ENCODE assay signal across 12 mouse cellular contexts in the genomic region with DNA sequence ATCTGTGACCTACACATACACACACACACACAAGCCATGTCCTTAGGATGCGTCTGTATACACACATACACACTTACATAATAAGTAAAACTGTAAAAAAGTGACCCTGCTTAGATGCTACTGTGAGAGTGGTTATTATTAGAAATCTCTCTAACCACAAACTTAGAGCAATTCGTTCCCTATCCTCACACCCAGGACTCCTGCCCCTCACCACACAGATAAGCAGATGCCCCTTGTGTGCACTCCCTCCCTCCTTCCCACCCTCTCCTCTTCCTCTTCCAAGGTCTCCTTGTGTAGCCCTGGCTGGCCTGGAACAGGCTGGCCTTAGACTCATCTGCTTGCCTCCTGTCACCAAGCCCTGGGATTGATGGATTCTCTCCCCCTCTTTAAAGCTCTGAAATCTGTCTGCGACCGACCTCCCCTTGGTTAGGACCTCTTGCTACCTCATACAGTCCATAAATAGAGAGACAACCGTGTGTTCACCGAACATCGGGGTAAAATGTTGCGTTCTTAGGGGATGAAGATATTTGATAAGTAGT. TPM values are rescaled to one million over a fixed set of nuclear protein-coding genes. Genes with fewer than 3 reads are reported as not detected.
DNase-seq lines count a peak whose midpoint lies in the region; ATAC-seq and TF ChIP-seq lines count a peak whose summit lies in the region.
"Had no signal": no experiment of that assay in that cellular context is flagged by ENCODE, and none has a peak within 500 bp of the region (broad histone marks: within the 10 kb centered on the region; RNA-seq: fewer than 3 reads in every experiment).

No protein-coding gene starts in this region.

- peaks cover 44% of the 10 kb centered on the region for H3K4me1 ChIP-seq in heart, embryonic 10.5 days
- H3K4me1 ChIP-seq in neural tube, embryonic 15.5 days, result peaks cover 46% of the 10 kb centered on the region
- peaks cover 59% of the 10 kb centered on the region for H3K4me1 ChIP-seq in liver, embryonic 12.5 days
- H3K4me1 ChIP-seq in thymus, adult 2 months (replicated peaks; ENCODE audit: control insufficient read depth, insufficient read depth, low read length), result peaks cover 15% of the 10 kb centered on the region

- H3K27ac ChIP-seq in heart, embryonic 10.5 days, result 0 out of 2 replicates have a peak overlapping the region, but pooled peaks have one; percentile 38
- H3K27ac ChIP-seq in neural tube, embryonic 15.5 days (replicated peaks), result no peak overlapping the region
- peak overlapping the region; percentile 96 for H3K27ac ChIP-seq in liver, embryonic 12.5 days
- no peak overlapping the region for H3K27ac ChIP-seq in thymus, adult 2 months (ENCODE audit: control insufficient read depth, insufficient read depth, low read length)
- H3K27ac ChIP-seq: hindbrain, embryonic 14.5 days; intestine, embryonic 15.5 days had no signal

- no peak for TF ChIP-seq CTCF in thymus, adult 2 months (IDR thresholded peaks at IDR 0.05; ENCODE audit: borderline replicate concordance, control insufficient read depth, extremely low read depth, insufficient read depth, low read length, poor library complexity)

- no peak overlapping the region for H3K4me3 ChIP-seq in heart, embryonic 10.5 days
- no peak overlapping the region for H3K4me3 ChIP-seq in neural tube, embryonic 15.5 days (replicated peaks)
- H3K4me3 ChIP-seq in liver, embryonic 12.5 days, result peak overlapping the region; percentile 54
- no peak overlapping the region for H3K4me3 ChIP-seq in thymus, adult 2 months (ENCODE audit: control insufficient read depth, insufficient read depth, low read length)
- H3K4me3 ChIP-seq: intestine, embryonic 15.5 days had no signal

- no peaks in the 10 kb centered on the region for H3K27me3 ChIP-seq in heart, embryonic 10.5 days (ENCODE audit: insufficient read depth, poor library complexity, severe bottlenecking)
- no peaks in the 10 kb centered on the region for H3K27me3 ChIP-seq in neural tube, embryonic 15.5 days (replicated peaks)
- H3K27me3 ChIP-seq in liver, embryonic 12.5 days (replicated peaks), result no peaks in the 10 kb centered on the region
- no peaks in the 10 kb centered on the region for H3K27me3 ChIP-seq in thymus, adult 2 months (ENCODE audit: control insufficient read depth, insufficient read depth, low read length)
- H3K27me3 ChIP-seq: intestine, embryonic 15.5 days had no signal

- H3K9ac ChIP-seq in neural tube, embryonic 15.5 days (replicated peaks), result no peak overlapping the region
- H3K9ac ChIP-seq in liver, embryonic 12.5 days, result peak overlapping the region; percentile 100
- H3K9ac ChIP-seq: intestine, embryonic 15.5 days had no signal

- DNase-seq in heart, embryonic 10.5 days (ENCODE audit: low spot score), result no peak
- no peak for DNase-seq in heart, postnatal 36 days
- no peak for DNase-seq in neural tube, embryonic 10.5 days (ENCODE audit: extremely low spot score, low spot score)
- no peak for DNase-seq in kidney, postnatal 36 days
- no peak for DNase-seq in thymus, adult 2 months
- DNase-seq: heart, postnatal 10 days; left cerebral cortex, postnatal 4 days; midbrain, embryonic 14.5 days had no signal

- peak overlapping the region; percentile 57; the same call in 1 of the 2 replicates for H3K4me2 ChIP-seq in neural tube, embryonic 15.5 days
- peak overlapping the region; percentile 81 for H3K4me2 ChIP-seq in liver, embryonic 12.5 days
- H3K4me2 ChIP-seq: intestine, embryonic 15.5 days had no signal

- TF ChIP-seq POLR2A in thymus, adult 2 months (IDR thresholded peaks at IDR 0.05; ENCODE audit: control insufficient read depth, extremely low read depth, insufficient read depth, low read length, poor library complexity), result no peak

- intact Hi-C loops in heart, postnatal 36 days (cut with DNase I), result no loop called here

- H3K36me3 ChIP-seq in heart, embryonic 10.5 days, result peaks cover 15% of the 10 kb centered on the region
- peaks cover 18% of the 10 kb centered on the region for H3K36me3 ChIP-seq in neural tube, embryonic 15.5 days
- peaks cover 26% of the 10 kb centered on the region for H3K36me3 ChIP-seq in liver, embryonic 12.5 days
- no peaks in the 10 kb centered on the region for H3K36me3 ChIP-seq in thymus, adult 2 months (ENCODE audit: control insufficient read depth, insufficient read depth, low read length)

- WGBS in heart, embryonic 10.5 days, result 70% methylated on average over 8 of the region's 8 CpGs
- WGBS in neural tube, embryonic 15.5 days, result 93% methylated on average over 8 of the region's 8 CpGs
- WGBS in liver, embryonic 12.5 days (ENCODE audit: insufficient replicate concordance), result 10% methylated on average over 8 of the region's 8 CpGs
- 77% methylated on average over 8 of the region's 8 CpGs for WGBS in thymus, adult 2 months

- H3K9me3 ChIP-seq in heart, embryonic 10.5 days, result no peaks in the 10 kb centered on the region
- no peaks in the 10 kb centered on the region for H3K9me3 ChIP-seq in neural tube, embryonic 15.5 days (replicated peaks)
- H3K9me3 ChIP-seq in liver, embryonic 12.5 days (replicated peaks), result no peaks in the 10 kb centered on the region
- H3K9me3 ChIP-seq: intestine, embryonic 15.5 days had no signal

- no peak for ATAC-seq in neural tube, embryonic 15.5 days (ENCODE audit: low FRiP score)
- ATAC-seq in liver, embryonic 12.5 days, result peak; percentile 36; the same call in 1 of the 2 replicates
- ATAC-seq: intestine, embryonic 15.5 days had no signal

RNA-seq across cellular contexts. Expression of a gene that starts 3.9 kb away (rescaled TPM):
- 6.5 and 7.9 TPM in 2 replicates for polyA plus RNA-seq in heart, embryonic 10.5 days (2016; fragmentation: Nextera tagmentation; extraction: Ambion mirVana)
- 1 to 10 TPM; 2.0 to 2.1 TPM for total RNA-seq in heart, postnatal 36 days (2021)
- 28.4 and 29.0 TPM in 2 replicates for polyA plus RNA-seq in neural tube, embryonic 15.5 days (2015; fragmentation: Nextera tagmentation; extraction: Ambion mirVana)
- polyA plus RNA-seq in liver, embryonic 12.5 days (2016; fragmentation: Nextera tagmentation; extraction: Ambion mirVana), result 9.5 and 10.0 TPM in 2 replicates
- 4.9 and 6.9 TPM in 2 replicates for polyA plus RNA-seq in thymus, adult 2 months (2012; rRNA removed)

RNA-seq across cellular contexts. Expression of a gene that starts 20.1 kb away (rescaled TPM):
- 1.8 and 2.8 TPM in 2 replicates for polyA plus RNA-seq in heart, embryonic 10.5 days (2016; fragmentation: Nextera tagmentation; extraction: Ambion mirVana)
- total RNA-seq in heart, postnatal 36 days (2021), result 10 to 100 TPM; 18.0 to 20.5 TPM
- 4.3 and 4.5 TPM in 2 replicates for polyA plus RNA-seq in neural tube, embryonic 15.5 days (2015; fragmentation: Nextera tagmentation; extraction: Ambion mirVana)
- polyA plus RNA-seq in liver, embryonic 12.5 days (2016; fragmentation: Nextera tagmentation; extraction: Ambion mirVana), result 2.4 and 3.0 TPM in 2 replicates
- polyA plus RNA-seq in thymus, adult 2 months (2012; rRNA removed), result 18.2 and 18.4 TPM in 2 replicates

RNA-seq across cellular contexts. Expression of a gene that starts 34.6 kb away (rescaled TPM):
- 9.8 and 10.2 TPM in 2 replicates for polyA plus RNA-seq in heart, embryonic 10.5 days (2016; fragmentation: Nextera tagmentation; extraction: Ambion mirVana)
- 10 to 100 TPM; 37.4 to 41.4 TPM for total RNA-seq in heart, postnatal 36 days (2021)
- polyA plus RNA-seq in neural tube, embryonic 15.5 days (2015; fragmentation: Nextera tagmentation; extraction: Ambion mirVana), result 9.3 and 10.4 TPM in 2 replicates
- 40.6 and 46.1 TPM in 2 replicates for polyA plus RNA-seq in liver, embryonic 12.5 days (2016; fragmentation: Nextera tagmentation; extraction: Ambion mirVana)
- polyA plus RNA-seq in thymus, adult 2 months (2012; rRNA removed), result 28.8 and 29.5 TPM in 2 replicates

RNA-seq across cellular contexts. Expression of a gene that starts 34.6 kb away (rescaled TPM):
- 3.6 and 4.8 TPM in 2 replicates for polyA plus RNA-seq in heart, embryonic 10.5 days (2016; fragmentation: Nextera tagmentation; extraction: Ambion mirVana)
- total RNA-seq in heart, postnatal 36 days (2021), result 10 to 100 TPM; 16.1 to 18.3 TPM
- 3.2 and 3.4 TPM in 2 replicates for polyA plus RNA-seq in neural tube, embryonic 15.5 days (2015; fragmentation: Nextera tagmentation; extraction: Ambion mirVana)
- 0.74 and 0.79 TPM in 2 replicates for polyA plus RNA-seq in liver, embryonic 12.5 days (2016; fragmentation: Nextera tagmentation; extraction: Ambion mirVana)
- 3.9 and 5.4 TPM in 2 replicates for polyA plus RNA-seq in thymus, adult 2 months (2012; rRNA removed)

RNA-seq across cellular contexts. Expression of a gene that starts 34.8 kb away (rescaled TPM):
- polyA plus RNA-seq in heart, embryonic 10.5 days (2016; fragmentation: Nextera tagmentation; extraction: Ambion mirVana), result 0.92 and 1.2 TPM in 2 replicates
- 10 to 100 TPM; 12.4 to 20.9 TPM for total RNA-seq in heart, postnatal 36 days (2021)
- 8.6 and 10.8 TPM in 2 replicates for polyA plus RNA-seq in neural tube, embryonic 15.5 days (2015; fragmentation: Nextera tagmentation; extraction: Ambion mirVana)
- 5.2 and 5.7 TPM in 2 replicates for polyA plus RNA-seq in liver, embryonic 12.5 days (2016; fragmentation: Nextera tagmentation; extraction: Ambion mirVana)
- polyA plus RNA-seq in thymus, adult 2 months (2012; rRNA removed), result 235 and 264 TPM in 2 replicates

Comparison
In these comparisons a context has a peak if more than half of its experiments do, and no peak if none do; other contexts are left out.
1. H3K27ac ChIP-seq: peak in heart, embryonic 10.5 days (single experiment) and liver, embryonic 12.5 days (single experiment); none in neural tube, embryonic 15.5 days (single experiment) and thymus, adult 2 months (single experiment).